Mouse (Mus musculus): ENCODE measurements around the gene Gm21905.

The Gm21905 gene

GRCm38 (mm10) chr5:67946321-67946720 is at the start of gene Gm21905:
Gene Gm21905, minus strand, starts transcription at chr5:67946421.
- DNase-seq (ENCODE audit: low spot score) = no peak

GRCm38 (mm10) chr5:67990426-67990825 is 44.2 kb upstream of the Gm21905 start:
- DNase-seq (ENCODE audit: low spot score) = no peak

- no peak for DNase-seq (ENCODE audit: low spot score)
These were observed 35.8 kb upstream of the Gm21905 start for GRCm38 (mm10) chr5:67981946-67982526.

GRCm38 (mm10) chr5:67969536-67969935 is 23.3 kb upstream of the Gm21905 start:
- no peak for DNase-seq (ENCODE audit: low spot score)

GRCm38 (mm10) chr5:67961708-67962629 is 15.7 kb upstream of the Gm21905 start:
- no peak for DNase-seq (ENCODE audit: low spot score)

GRCm38 (mm10) chr5:67955486-67955885 is 9.3 kb upstream of the Gm21905 start:
- DNase-seq (ENCODE audit: low spot score) = no peak

- no peak for DNase-seq (ENCODE audit: low spot score)
These were observed 7.9 kb upstream of the Gm21905 start for GRCm38 (mm10) chr5:67954097-67954496.

GRCm38 (mm10) chr5:67948074-67948473 is 1.9 kb upstream of the Gm21905 start:
- no peak for DNase-seq (ENCODE audit: low spot score)

- no peak for DNase-seq (ENCODE audit: low spot score)
These were observed 785 bp upstream of the Gm21905 start for GRCm38 (mm10) chr5:67947006-67947405.

GRCm38 (mm10) chr5:67944074-67944785 is 2.0 kb downstream of the Gm21905 start:
- no peak for DNase-seq (ENCODE audit: low spot score)

- no peak for DNase-seq (ENCODE audit: low spot score)
These were observed 3.0 kb downstream of the Gm21905 start for GRCm38 (mm10) chr5:67943199-67943598.

GRCm38 (mm10) chr5:67941369-67941768 is 4.9 kb downstream of the Gm21905 start, which contains the start of gene Gm5108:
Gene Gm5108, plus strand, starts transcription at chr5:67941669.
- DNase-seq (ENCODE audit: low spot score) = no peak

- no peak for DNase-seq (ENCODE audit: low spot score)
These were observed 14.6 kb downstream of the Gm21905 start for GRCm38 (mm10) chr5:67931623-67932022.

- DNase-seq (ENCODE audit: low spot score) = no peak
These were observed 15.6 kb downstream of the Gm21905 start for GRCm38 (mm10) chr5:67930584-67930983.

- no peak for DNase-seq (ENCODE audit: low spot score)
These were observed 41.7 kb downstream of the Gm21905 start for GRCm38 (mm10) chr5:67904555-67904954.

- no peak for DNase-seq (ENCODE audit: low spot score)
These were observed 47.3 kb downstream of the Gm21905 start for GRCm38 (mm10) chr5:67898921-67899320.

GRCm38 (mm10) chr5:67884422-67885210 is 61.6 kb downstream of the Gm21905 start:
- no peak for DNase-seq (ENCODE audit: low spot score)

GRCm38 (mm10) chr5:67883564-67884171 is 62.6 kb downstream of the Gm21905 start:
- no peak for DNase-seq (ENCODE audit: low spot score)
